Mouse (Mus musculus) heart, adult 2 months (tissue): ENCODE data around the gene Tmem218.
A peak's percentile ranks its signal among the peaks of the same experiment; 100 is the strongest.

Source experiments
- CTCF ChIP-seq: fragments of 200-600 bp; IDR thresholded peaks from 2 replicates; pipeline ENCODE4 v1.8.1; 2022; ENCODE audit warnings: antibody characterized with exemption, mild to moderate bottlenecking, moderate library complexity
- EP300 ChIP-seq: fragments of 200-500 bp; IDR thresholded peaks from 2 replicates; pipeline ENCODE4 v1.6.1; 2011; ENCODE audit warnings: low read depth, low read length, control low read depth; ENCODE audit not compliant: insufficient read depth

GRCm38 (mm10) chr9:37229880-37230325, 21.9 kb downstream of the Tmem218 start:
- TF ChIP-seq CTCF = peak; percentile 99
- TF ChIP-seq EP300 = peak; percentile 86
